Comparison of ENCODE assay signal across 22 mouse cellular contexts in the genomic region with DNA sequence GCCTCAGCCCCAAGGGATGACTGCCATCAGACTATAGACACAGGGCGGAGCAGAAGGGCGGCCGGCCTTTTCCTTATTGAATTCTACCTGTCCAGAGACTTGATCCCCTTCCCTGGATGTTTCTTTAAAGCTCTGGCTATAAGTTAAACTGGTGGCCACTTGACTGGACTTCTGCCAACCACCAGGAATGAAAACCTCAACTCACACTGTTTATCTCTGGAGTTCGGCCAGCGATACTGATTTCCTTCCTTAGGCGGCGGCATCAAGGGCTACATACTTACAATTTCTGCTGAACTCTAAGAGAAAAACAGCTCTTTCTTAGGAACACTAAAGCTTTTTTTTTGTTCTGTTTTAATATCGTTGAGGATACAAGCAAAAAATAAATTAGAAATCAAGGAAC.
DNase-seq lines count a peak whose midpoint lies in the region; ATAC-seq and TF ChIP-seq lines count a peak whose summit lies in the region.
"Had no signal": no experiment of that assay in that cellular context is flagged by ENCODE, and none has a peak within 500 bp of the region (broad histone marks: within the 10 kb centered on the region; RNA-seq: fewer than 3 reads in every experiment).

No protein-coding gene starts in this region.

- H3K4me2 ChIP-seq in forebrain, embryonic 14.5 days (ENCODE audit: low read length): no peak overlapping the region
- H3K4me2 ChIP-seq in forebrain, postnatal 0 days (ENCODE audit: low read depth): no peak overlapping the region
- H3K4me2 ChIP-seq in intestine, postnatal 0 days (replicated peaks; ENCODE audit: low read depth): no peak overlapping the region
- H3K4me2 ChIP-seq in intestine, embryonic 15.5 days (replicated peaks): no peak overlapping the region
- H3K4me2 ChIP-seq: forebrain, embryonic 15.5 days; hindbrain, embryonic 12.5 days; limb, embryonic 12.5 days; liver, embryonic 13.5 days; neural tube, embryonic 12.5 days had no signal

- H3K9ac ChIP-seq in forebrain, embryonic 14.5 days (ENCODE audit: low read length): no peak overlapping the region
- no peak overlapping the region for H3K9ac ChIP-seq in forebrain, postnatal 0 days
- H3K9ac ChIP-seq in intestine, postnatal 0 days (ENCODE audit: low read depth, low read length): no peak overlapping the region
- no peak overlapping the region for H3K9ac ChIP-seq in intestine, embryonic 15.5 days
- H3K9ac ChIP-seq: forebrain, embryonic 15.5 days; hindbrain, embryonic 12.5 days; limb, embryonic 12.5 days; liver, embryonic 13.5 days; neural tube, embryonic 12.5 days had no signal

- H3K4me1 ChIP-seq in forebrain, embryonic 14.5 days (ENCODE audit: control insufficient read depth, insufficient read depth, low read length): no peaks in the 10 kb centered on the region
- no peaks in the 10 kb centered on the region for H3K4me1 ChIP-seq in forebrain, postnatal 0 days (ENCODE audit: insufficient read depth)
- no peaks in the 10 kb centered on the region for H3K4me1 ChIP-seq in intestine, postnatal 0 days (replicated peaks; ENCODE audit: control insufficient read depth, insufficient read depth, low read length)
- H3K4me1 ChIP-seq in intestine, embryonic 15.5 days (replicated peaks): no peaks in the 10 kb centered on the region
- H3K4me1 ChIP-seq: forebrain, embryonic 15.5 days; limb, embryonic 12.5 days; liver, embryonic 13.5 days; neural tube, embryonic 12.5 days had no signal

- no peak for ATAC-seq in forebrain, embryonic 14.5 days
- ATAC-seq in forebrain, postnatal 0 days: no peak
- no peak for ATAC-seq in intestine, postnatal 0 days
- ATAC-seq in intestine, embryonic 15.5 days: no peak
- ATAC-seq: forebrain, embryonic 15.5 days; midbrain, embryonic 16.5 days had no signal

- no peak for TF ChIP-seq CTCF in forebrain, postnatal 0 days (IDR thresholded peaks at IDR 0.05; ENCODE audit: low read depth)
- TF ChIP-seq CTCF in intestine, postnatal 0 days (IDR thresholded peaks at IDR 0.05; ENCODE audit: low read depth): 0 out of 2 replicates have a peak, but pooled peaks have one; percentile 7
- no peak for TF ChIP-seq CTCF in brain, embryonic 14.5 days (IDR thresholded peaks at IDR 0.05; ENCODE audit: borderline replicate concordance, extremely low read depth, insufficient read depth, insufficient read length)

- H3K27me3 ChIP-seq in forebrain, embryonic 14.5 days (replicated peaks; ENCODE audit: control insufficient read depth, insufficient read depth, low read length): no peaks in the 10 kb centered on the region
- H3K27me3 ChIP-seq in forebrain, postnatal 0 days (ENCODE audit: insufficient read depth, low read length): no peaks in the 10 kb centered on the region
- H3K27me3 ChIP-seq in intestine, postnatal 0 days (replicated peaks; ENCODE audit: control insufficient read depth, insufficient read depth, low read length): no peaks in the 10 kb centered on the region
- no peaks in the 10 kb centered on the region for H3K27me3 ChIP-seq in intestine, embryonic 15.5 days (replicated peaks)
- H3K27me3 ChIP-seq: forebrain, embryonic 15.5 days; hindbrain, embryonic 12.5 days; limb, embryonic 12.5 days; liver, embryonic 13.5 days; neural tube, embryonic 12.5 days had no signal

- no peak overlapping the region for H3K27ac ChIP-seq in forebrain, embryonic 14.5 days (ENCODE audit: low read depth, low read length)
- no peak overlapping the region for H3K27ac ChIP-seq in forebrain, postnatal 0 days (ENCODE audit: low read depth, low read length)
- H3K27ac ChIP-seq in intestine, postnatal 0 days (ENCODE audit: low read depth, low read length): no peak overlapping the region
- no peak overlapping the region for H3K27ac ChIP-seq in intestine, embryonic 15.5 days
- H3K27ac ChIP-seq: forebrain, embryonic 15.5 days; hindbrain, embryonic 12.5 days; limb, embryonic 12.5 days; liver, embryonic 13.5 days; neural tube, embryonic 12.5 days had no signal

- H3K36me3 ChIP-seq in forebrain, embryonic 14.5 days (ENCODE audit: control insufficient read depth, insufficient read depth, low read length): no peaks in the 10 kb centered on the region
- no peaks in the 10 kb centered on the region for H3K36me3 ChIP-seq in forebrain, postnatal 0 days (ENCODE audit: insufficient read depth)
- H3K36me3 ChIP-seq in intestine, postnatal 0 days (ENCODE audit: control insufficient read depth, insufficient read depth): no peaks in the 10 kb centered on the region
- H3K36me3 ChIP-seq in intestine, embryonic 15.5 days: no peaks in the 10 kb centered on the region
- H3K36me3 ChIP-seq: forebrain, embryonic 15.5 days; hindbrain, embryonic 12.5 days; limb, embryonic 12.5 days; liver, embryonic 13.5 days; neural tube, embryonic 12.5 days had no signal

- 90% methylated on average over 8 of the region's 8 CpGs for WGBS in forebrain, embryonic 14.5 days
- 74% methylated on average over 8 of the region's 8 CpGs for WGBS in forebrain, postnatal 0 days
- 56% methylated on average over 8 of the region's 8 CpGs for WGBS in intestine, postnatal 0 days
- 46% methylated on average over 8 of the region's 8 CpGs for WGBS in intestine, embryonic 15.5 days

- no peak overlapping the region for H3K4me3 ChIP-seq in forebrain, embryonic 14.5 days (ENCODE audit: low read depth, low read length)
- no peak overlapping the region for H3K4me3 ChIP-seq in forebrain, postnatal 0 days (ENCODE audit: low read depth, low read length)
- H3K4me3 ChIP-seq in intestine, postnatal 0 days (ENCODE audit: low read depth, low read length): no peak overlapping the region
- H3K4me3 ChIP-seq in intestine, embryonic 15.5 days (replicated peaks): no peak overlapping the region
- H3K4me3 ChIP-seq: erythroblast, embryonic 14.5 days; forebrain, embryonic 15.5 days; hindbrain, embryonic 12.5 days; limb, embryonic 12.5 days; liver, embryonic 13.5 days; megakaryocyte, embryonic 14.5 days; neural tube, embryonic 12.5 days had no signal

- peak; percentile 13 for DNase-seq in forebrain, embryonic 14.5 days (ENCODE audit: low spot score)
- no peak for DNase-seq in forebrain, postnatal 0 days
- DNase-seq in brain, embryonic 14.5 days (ENCODE audit: low read depth): peak; percentile 14
- DNase-seq in lung, postnatal 36 days: peak; percentile 44
- DNase-seq in natural killer cell, adult 2 months (ENCODE audit: low spot score in 2 of 2): no peak
- no peak for DNase-seq in neural tube, embryonic 10.5 days (ENCODE audit: extremely low spot score, low spot score)
- DNase-seq: adrenal gland, adult 8-10 months; cerebellum, adult 11-12 months; cerebellum, postnatal 25 days; kidney, postnatal 14 days; liver, embryonic 13.5 days; right cerebral cortex, postnatal 14 days; thymus, postnatal 4 days had no signal

- TF ChIP-seq POLR2A in brain, embryonic 14.5 days (IDR thresholded peaks at IDR 0.05; ENCODE audit: borderline replicate concordance, extremely low read depth, insufficient read depth, insufficient read length, poor library complexity, severe bottlenecking): no peak

- H3K9me3 ChIP-seq in forebrain, embryonic 14.5 days (replicated peaks; ENCODE audit: control insufficient read depth, low read length): no peaks in the 10 kb centered on the region
- H3K9me3 ChIP-seq in forebrain, postnatal 0 days (ENCODE audit: low read length): no peaks in the 10 kb centered on the region
- H3K9me3 ChIP-seq in intestine, postnatal 0 days (ENCODE audit: control insufficient read depth): no peaks in the 10 kb centered on the region
- no peaks in the 10 kb centered on the region for H3K9me3 ChIP-seq in intestine, embryonic 15.5 days
- H3K9me3 ChIP-seq: forebrain, embryonic 15.5 days; hindbrain, embryonic 12.5 days; limb, embryonic 12.5 days; liver, embryonic 13.5 days; neural tube, embryonic 12.5 days had no signal

Comparison
In these comparisons a context has a peak if more than half of its experiments do, and no peak if none do; other contexts are left out.
1. DNase-seq: peak in forebrain, embryonic 14.5 days (single experiment), brain, embryonic 14.5 days (single experiment) and lung, postnatal 36 days (single experiment); none in forebrain, postnatal 0 days (single experiment), natural killer cell, adult 2 months (0 of 2) and neural tube, embryonic 10.5 days (single experiment).